Mouse (Mus musculus): ENCODE results near the gene Prkcg.

Prkcg gene

GRCm38 (mm10) chr7:3314121-3314520, 25.1 kb downstream of the Prkcg start:
- peak in 1 of 2 experiments; percentile 16 for DNase-seq (ENCODE audit: inconsistent age in 2 of 2, low spot score in 1 of 2)

GRCm38 (mm10) chr7:3317704-3318103, 28.7 kb downstream of the Prkcg start:
- no peak for DNase-seq (ENCODE audit: inconsistent age in 2 of 2, low spot score in 1 of 2)

GRCm38 (mm10) chr7:3320856-3321255, 31.9 kb downstream of the Prkcg start:
- no peak for DNase-seq (ENCODE audit: inconsistent age in 2 of 2, low spot score in 1 of 2)

GRCm38 (mm10) chr7:3323826-3324225, 34.8 kb downstream of the Prkcg start:
- no peak for DNase-seq (ENCODE audit: inconsistent age in 2 of 2, low spot score in 1 of 2)

GRCm38 (mm10) chr7:3327961-3328360, 39.0 kb downstream of the Prkcg start:
- no peak for DNase-seq (ENCODE audit: inconsistent age in 2 of 2, low spot score in 1 of 2)

- peak; percentile 81 to 93 for DNase-seq (ENCODE audit: inconsistent age in 2 of 2, low spot score in 1 of 2)
These were observed 41.0 kb downstream of the Prkcg start for GRCm38 (mm10) chr7:3329776-3330546.

GRCm38 (mm10) chr7:3331171-3331570, 42.2 kb downstream of the Prkcg start:
- DNase-seq (ENCODE audit: inconsistent age in 2 of 2, low spot score in 1 of 2) = no peak

GRCm38 (mm10) chr7:3331581-3332223, 42.7 kb downstream of the Prkcg start:
- DNase-seq (ENCODE audit: inconsistent age in 2 of 2, low spot score in 1 of 2) = peak; percentile 53 to 77

GRCm38 (mm10) chr7:3332224-3332615, 43.2 kb downstream of the Prkcg start:
- peak in 1 of 2 experiments; percentile 35 for DNase-seq (ENCODE audit: inconsistent age in 2 of 2, low spot score in 1 of 2)

- peak; percentile 24 to 41 for DNase-seq (ENCODE audit: inconsistent age in 2 of 2, low spot score in 1 of 2)
These were observed 43.9 kb downstream of the Prkcg start, which contains the start of gene Cacng7 for GRCm38 (mm10) chr7:3332619-3333521. Gene Cacng7 (plus strand): TSS chr7:3332955.

- DNase-seq (ENCODE audit: inconsistent age in 2 of 2, low spot score in 1 of 2) = no peak
These were observed 44.6 kb downstream of the Prkcg start for GRCm38 (mm10) chr7:3333542-3333941.

GRCm38 (mm10) chr7:3336412-3336811, 47.4 kb downstream of the Prkcg start:
- DNase-seq (ENCODE audit: inconsistent age in 2 of 2, low spot score in 1 of 2) = no peak

- DNase-seq (ENCODE audit: inconsistent age in 2 of 2, low spot score in 1 of 2) = no peak
These were observed 49.4 kb downstream of the Prkcg start for GRCm38 (mm10) chr7:3338286-3338935.

- DNase-seq (ENCODE audit: inconsistent age in 2 of 2, low spot score in 1 of 2) = no peak
These were observed 50.0 kb downstream of the Prkcg start for GRCm38 (mm10) chr7:3339010-3339409.

- no peak for DNase-seq (ENCODE audit: inconsistent age in 2 of 2, low spot score in 1 of 2)
These were observed 54.9 kb downstream of the Prkcg start for GRCm38 (mm10) chr7:3343861-3344260.

GRCm38 (mm10) chr7:3345301-3345700, 56.3 kb downstream of the Prkcg start:
- no peak for DNase-seq (ENCODE audit: inconsistent age in 2 of 2, low spot score in 1 of 2)

- peak; percentile 37 to 56 for DNase-seq (ENCODE audit: inconsistent age in 2 of 2, low spot score in 1 of 2)
These were observed 58.6 kb downstream of the Prkcg start for GRCm38 (mm10) chr7:3347366-3348287.

GRCm38 (mm10) chr7:3348326-3348725, 59.3 kb downstream of the Prkcg start:
- no peak for DNase-seq (ENCODE audit: inconsistent age in 2 of 2, low spot score in 1 of 2)

- DNase-seq (ENCODE audit: inconsistent age in 2 of 2, low spot score in 1 of 2) = no peak
These were observed 60.8 kb downstream of the Prkcg start for GRCm38 (mm10) chr7:3349775-3350174.

- no peak for DNase-seq (ENCODE audit: inconsistent age in 2 of 2, low spot score in 1 of 2)
These were observed 62.6 kb downstream of the Prkcg start for GRCm38 (mm10) chr7:3351536-3351935.

Data from adrenal gland, adult (tissue).